Mouse (Mus musculus) MEL (cell line): Measurements from ENCODE around the gene Ehbp1. TPM values are rescaled to one million over a fixed set of nuclear protein-coding genes. Genes with fewer than 3 reads are reported as not detected.

Source experiments
- DNase-seq: peaks from one replicate; pipeline ENCODE4 v3.0.0; 2011; ENCODE audit warnings: low read depth, low spot score
- H3K27ac ChIP-seq: 2 replicates; pipeline ENCODE4 v1.5.1; 2012; ENCODE audit warnings: low read depth, mild to moderate bottlenecking, control low read depth, low read length, moderate library complexity; ENCODE audit not compliant: control insufficient read depth
- H3K27me3 ChIP-seq, 2 experiments: fragments of 150-350 bp in 1 of 2; sonication (generic) in 1 of 2; 2 replicates each; pipeline ENCODE4 v1.6.1; 2012; ENCODE audit warnings: low read length in 2 of 2, mild to moderate bottlenecking in 2 of 2, improper control_type of control experiment in 1 of 2, moderate library complexity in 1 of 2; ENCODE audit not compliant: insufficient read depth in 2 of 2, control insufficient read depth in 1 of 2
- H3K36me3 ChIP-seq, 2 experiments: 2 replicates each; pipeline ENCODE4 v1.6.1; 2012 to 2014; ENCODE audit warnings: low read length in 2 of 2, improper control_type of control experiment in 1 of 2, inconsistent platforms in 1 of 2, mild to moderate bottlenecking in 1 of 2; ENCODE audit not compliant: insufficient read depth in 2 of 2, control insufficient read depth in 1 of 2
- H3K4me1 ChIP-seq, 2 experiments: fragments of 150-350 bp in 1 of 2; sonication (generic) in 1 of 2; 2 replicates each; pipeline ENCODE4 v1.6.1; 2012; ENCODE audit warnings: low read length in 2 of 2, improper control_type of control experiment in 1 of 2, mild to moderate bottlenecking in 1 of 2; ENCODE audit not compliant: insufficient read depth in 2 of 2, control insufficient read depth in 1 of 2
- H3K4me3 ChIP-seq, 2 experiments: fragments of 150-350 bp in 1 of 2; sonication (generic) in 1 of 2; 2 replicates each; pipeline ENCODE4 v1.5.1; 2012; ENCODE audit warnings: low read depth in 2 of 2, low read length in 2 of 2, mild to moderate bottlenecking in 2 of 2, moderate library complexity in 2 of 2, control low read depth in 1 of 2, improper control_type of control experiment in 1 of 2; ENCODE audit not compliant: control insufficient read depth in 1 of 2, insufficient read depth in 1 of 2
- H3K79me2 ChIP-seq: 2 replicates; pipeline ENCODE4 v1.6.1; 2012; ENCODE audit warnings: mild to moderate bottlenecking, low read length, moderate library complexity; ENCODE audit not compliant: control insufficient read depth, poor library complexity, insufficient read depth
- H3K9ac ChIP-seq: 2 replicates; pipeline ENCODE4 v1.6.1; 2012; ENCODE audit warnings: low read depth, mild to moderate bottlenecking, control low read depth, low read length, moderate library complexity; ENCODE audit not compliant: control insufficient read depth, poor library complexity, severe bottlenecking
- H3K9me3 ChIP-seq: fragments of 150-350 bp; sonication (generic); replicated peaks from 2 replicates; pipeline ENCODE4 v1.6.1; 2012; ENCODE audit warnings: mild to moderate bottlenecking, low read length, improper control_type of control experiment, moderate library complexity; ENCODE audit not compliant: insufficient read depth
- BHLHE40 ChIP-seq: IDR thresholded peaks from 2 replicates; pipeline ENCODE4 v1.6.1; 2012; ENCODE audit warnings: low read depth, mild to moderate bottlenecking, inconsistent platforms, low read length, improper control_type of control experiment, borderline replicate concordance
- CHD1 ChIP-seq: IDR thresholded peaks from 2 replicates; pipeline ENCODE4 v1.6.1; 2012; ENCODE audit warnings: low read depth, mild to moderate bottlenecking, inconsistent platforms, low read length, improper control_type of control experiment
- E2F4 ChIP-seq: IDR thresholded peaks from 2 replicates; pipeline ENCODE4 v1.6.1; 2011; ENCODE audit warnings: low read depth, low read length, improper control_type of control experiment, borderline replicate concordance
- ELF1 ChIP-seq: IDR thresholded peaks from 2 replicates; pipeline ENCODE4 v1.6.1; 2014; ENCODE audit warnings: low read depth, mild to moderate bottlenecking, inconsistent platforms, low read length, improper control_type of control experiment, moderate library complexity
- EP300 ChIP-seq, 2 experiments: IDR thresholded peaks; 2 replicates each; pipeline ENCODE4 v1.6.1; 2011; ENCODE audit warnings: improper control_type of control experiment in 2 of 2, low read length in 2 of 2, low read depth in 1 of 2, mild to moderate bottlenecking in 1 of 2
- ETS1 ChIP-seq: IDR thresholded peaks from 2 replicates; pipeline ENCODE4 v1.6.1; 2012; ENCODE audit warnings: low read depth, mild to moderate bottlenecking, inconsistent platforms, low read length, improper control_type of control experiment, moderate library complexity
- GABPA ChIP-seq: IDR thresholded peaks from 2 replicates; pipeline ENCODE4 v1.6.1; 2012; ENCODE audit warnings: low read depth, mild to moderate bottlenecking, inconsistent platforms, low read length, improper control_type of control experiment, moderate library complexity
- GATA1 ChIP-seq: IDR thresholded peaks from 2 replicates; pipeline ENCODE4 v1.6.1; 2011; ENCODE audit warnings: low read depth, low read length, improper control_type of control experiment
- JUND ChIP-seq: IDR thresholded peaks from 2 replicates; pipeline ENCODE4 v1.6.1; 2011; ENCODE audit warnings: low read depth, mild to moderate bottlenecking, improper control_type of control experiment, low read length
- MAFK ChIP-seq: IDR thresholded peaks from 2 replicates; pipeline ENCODE4 v1.6.1; 2011; ENCODE audit warnings: low read depth, mild to moderate bottlenecking, low read length, improper control_type of control experiment, borderline replicate concordance
- MAX ChIP-seq: IDR thresholded peaks from 2 replicates; pipeline ENCODE4 v1.6.1; 2011; ENCODE audit warnings: low read length, improper control_type of control experiment
- MAZ ChIP-seq: IDR thresholded peaks from 2 replicates; pipeline ENCODE4 v1.6.1; 2012; ENCODE audit warnings: low read depth, mild to moderate bottlenecking, inconsistent platforms, low read length, improper control_type of control experiment
- MEF2A ChIP-seq: IDR thresholded peaks from 2 replicates; pipeline ENCODE4 v1.6.1; 2014; ENCODE audit warnings: low read depth, mild to moderate bottlenecking, inconsistent platforms, low read length, improper control_type of control experiment; ENCODE audit not compliant: poor library complexity, insufficient replicate concordance, severe bottlenecking; ENCODE audit errors: extremely low read depth
- MXI1 ChIP-seq: IDR thresholded peaks from 2 replicates; pipeline ENCODE4 v1.6.1; 2011; ENCODE audit warnings: mild to moderate bottlenecking, low read depth, low read length, improper control_type of control experiment
- MYB ChIP-seq: IDR thresholded peaks from 2 replicates; pipeline ENCODE4 v1.6.1; 2011; ENCODE audit warnings: mild to moderate bottlenecking, low read depth, low read length, improper control_type of control experiment
- MYC ChIP-seq: IDR thresholded peaks from 2 replicates; pipeline ENCODE4 v1.6.1; 2011; ENCODE audit warnings: low read depth, mild to moderate bottlenecking, low read length, improper control_type of control experiment, moderate library complexity
- NELFE ChIP-seq: IDR thresholded peaks from 2 replicates; pipeline ENCODE4 v1.6.1; 2011; ENCODE audit warnings: low read depth, low read length, improper control_type of control experiment
- POLR2A ChIP-seq, 2 experiments: IDR thresholded peaks; 2 replicates each; pipeline ENCODE4 v1.6.1; 2011 to 2012; ENCODE audit warnings: low read length in 2 of 2, mild to moderate bottlenecking in 2 of 2, control low read depth in 1 of 2, improper control_type of control experiment in 1 of 2, low read depth in 1 of 2, moderate library complexity in 1 of 2; ENCODE audit not compliant: control insufficient read depth in 1 of 2, insufficient read depth in 1 of 2, poor library complexity in 1 of 2
- POLR2AphosphoS2 ChIP-seq: IDR thresholded peaks from 2 replicates; pipeline ENCODE4 v1.6.1; 2011; ENCODE audit warnings: low read length, improper control_type of control experiment
- POLR2AphosphoS5 ChIP-seq: IDR thresholded peaks from 2 replicates; pipeline ENCODE4 v1.6.1; 2012; ENCODE audit warnings: low read depth, borderline replicate concordance, mild to moderate bottlenecking, inconsistent platforms, low read length, moderate library complexity, mixed read lengths
- RAD21 ChIP-seq: IDR thresholded peaks from 2 replicates; pipeline ENCODE4 v1.6.1; 2011; ENCODE audit warnings: mild to moderate bottlenecking, low read depth, low read length, improper control_type of control experiment
- RCOR1 ChIP-seq: IDR thresholded peaks from 2 replicates; pipeline ENCODE4 v1.6.1; 2012; ENCODE audit warnings: low read depth, mild to moderate bottlenecking, inconsistent platforms, low read length, improper control_type of control experiment
- SMC3 ChIP-seq: IDR thresholded peaks from 2 replicates; pipeline ENCODE4 v1.6.1; 2011; ENCODE audit warnings: low read depth, low read length, improper control_type of control experiment
- TAL1 ChIP-seq: IDR thresholded peaks from 2 replicates; pipeline ENCODE4 v1.6.1; 2012; ENCODE audit warnings: mild to moderate bottlenecking, inconsistent platforms, low read length, moderate library complexity, mixed read lengths
- TBP ChIP-seq: IDR thresholded peaks from 2 replicates; pipeline ENCODE4 v1.8.0; 2011; ENCODE audit warnings: low read depth, low read length, improper control_type of control experiment
- TCF12 ChIP-seq: IDR thresholded peaks from 2 replicates; pipeline ENCODE4 v1.6.1; 2014; ENCODE audit warnings: low read depth, mild to moderate bottlenecking, inconsistent platforms, low read length, improper control_type of control experiment, moderate library complexity
- UBTF ChIP-seq: IDR thresholded peaks from 2 replicates; pipeline ENCODE4 v1.6.1; 2012; ENCODE audit warnings: low read depth, mild to moderate bottlenecking, inconsistent platforms, low read length, improper control_type of control experiment, moderate library complexity, borderline replicate concordance; ENCODE audit not compliant: insufficient read depth
- USF1 ChIP-seq: IDR thresholded peaks from 2 replicates; pipeline ENCODE4 v1.6.1; 2014; ENCODE audit warnings: low read depth, mild to moderate bottlenecking, inconsistent platforms, low read length, improper control_type of control experiment, moderate library complexity
- USF2 ChIP-seq, 2 experiments: IDR thresholded peaks; 2 replicates each; pipeline ENCODE4 v1.6.1; 2011 to 2012; ENCODE audit warnings: improper control_type of control experiment in 2 of 2, low read length in 2 of 2, borderline replicate concordance in 1 of 2, inconsistent platforms in 1 of 2, low read depth in 1 of 2, mild to moderate bottlenecking in 1 of 2; ENCODE audit not compliant: insufficient read depth in 1 of 2
- ZC3H11A ChIP-seq: IDR thresholded peaks from 2 replicates; pipeline ENCODE4 v1.6.1; 2012; ENCODE audit warnings: low read depth, mild to moderate bottlenecking, inconsistent platforms, low read length, improper control_type of control experiment
- ZMIZ1 ChIP-seq: IDR thresholded peaks from 2 replicates; pipeline ENCODE4 v1.6.1; 2012; ENCODE audit warnings: low read depth, mild to moderate bottlenecking, inconsistent platforms, low read length, improper control_type of control experiment, moderate library complexity
- ZNF384 ChIP-seq: IDR thresholded peaks from 2 replicates; pipeline ENCODE4 v1.6.1; 2012; ENCODE audit warnings: low read depth, mild to moderate bottlenecking, inconsistent platforms, low read length, improper control_type of control experiment
- polyA plus RNA-seq, 2 experiments: library from polyadenylated mRNA; stranded (reverse) in 1 of 2; unstranded in 1 of 2; fragments of >175 nt in 1 of 2; fragments of >200 nt in 1 of 2; gene quantifications; 2 replicates each; pipeline versions ENCODE4 v1.2.1 to v1.2.4; 2012; ENCODE audit warnings: low replicate concordance in 2 of 2, low read depth in 1 of 2; ENCODE audit not compliant: insufficient read length in 2 of 2, insufficient read depth in 1 of 2, missing spikeins in 1 of 2
- total RNA-seq: library from RNA; depleted of rRNA; stranded (reverse); fragments of 300-350 nt; gene quantifications from 2 replicates; pipeline ENCODE4 v1.2.3, GENCODE M21; 2012

Gene Ehbp1
- total and polyA plus RNA-seq, 3 experiments = 3.6 to 3.7 TPM; not detected in 1

DNA sequence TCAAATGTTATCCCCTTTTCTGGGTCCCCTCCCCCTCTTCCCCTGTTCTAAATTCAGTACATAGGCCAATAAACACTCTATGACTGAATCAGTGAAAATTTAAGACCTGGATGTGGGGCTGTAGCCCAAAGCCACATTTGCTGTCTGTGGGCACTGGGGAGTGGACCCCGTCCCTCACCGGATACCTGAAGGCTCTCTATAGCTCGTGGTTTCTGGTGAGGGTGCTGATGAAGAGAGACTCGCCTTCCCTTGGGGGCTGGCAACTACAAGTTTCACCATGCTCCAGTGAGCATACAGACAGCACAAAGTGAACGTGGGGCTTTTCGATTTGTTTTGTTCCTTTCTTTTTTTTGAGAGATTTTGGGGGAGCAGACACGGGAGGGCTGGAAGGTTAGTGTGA lies 125.2 kb downstream of the Ehbp1 start:
- Histone ChIP-seq H3K27me3 (no peaks in the 10 kb centered on the region), H3K9me3 (no peaks in the 10 kb centered on the region), H3K4me3 (no peak overlapping the region), H3K4me1 (no peaks in the 10 kb centered on the region), H3K27ac (no peak overlapping the region), H3K9ac (no peak overlapping the region), H3K36me3 (no peaks in the 10 kb centered on the region), H3K79me2 (no peaks in the 10 kb centered on the region)
- no peak for DNase-seq
- TF ChIP-seq UBTF (no peak), MYC (no peak), ETS1 (no peak), POLR2AphosphoS5 (no peak), MEF2A (no peak), ZMIZ1 (no peak), TBP (no peak), TCF12 (no peak), JUND (no peak), BHLHE40 (no peak), USF2 (IDR thresholded peaks at IDR 0.05; ENCODE audit: borderline replicate concordance in 1 of 2, insufficient read depth in 1 of 2, low read depth in 1 of 2, low read length in 2 of 2) (no peak), POLR2AphosphoS2 (no peak)

DNA sequence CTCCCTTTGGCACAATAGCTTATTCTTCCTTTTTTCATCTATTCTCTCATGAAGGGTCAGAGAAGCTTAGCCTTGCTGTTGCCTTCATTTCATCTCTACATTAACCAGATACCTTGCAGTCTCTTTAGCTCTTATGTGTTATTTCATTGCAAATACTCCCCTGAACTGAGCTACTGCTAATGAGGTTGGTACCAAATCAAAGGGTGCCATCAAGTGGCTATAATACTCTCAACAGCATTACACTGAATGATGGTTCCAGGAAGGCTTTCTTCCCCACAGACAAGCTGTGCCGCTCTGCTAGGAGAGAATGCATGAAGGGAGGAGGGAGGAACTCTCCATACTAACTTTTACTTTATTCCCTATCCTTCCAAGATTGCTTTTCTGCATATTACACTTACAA lies 135.5 kb downstream of the Ehbp1 start:
- Histone ChIP-seq H3K36me3 (peaks cover 0 to 5% of the 10 kb centered on the region in 2 experiments; a peak in 2 of 4 replicates), H3K79me2 (no peaks in the 10 kb centered on the region), H3K9ac (no peak overlapping the region)
- TF ChIP-seq POLR2A (IDR thresholded peaks at IDR 0.05; ENCODE audit: control insufficient read depth in 1 of 2, insufficient read depth in 1 of 2, low read depth in 1 of 2, low read length in 2 of 2, poor library complexity in 1 of 2) (no peak), ETS1 (no peak), ZNF384 (no peak), NELFE (no peak), MYB (no peak), ZC3H11A (peak; percentile 62), ZMIZ1 (no peak), RAD21 (peak; percentile 64), GATA1 (no peak), SMC3 (peak; percentile 66), MAX (no peak), GABPA (no peak), TCF12 (no peak), EP300 (IDR thresholded peaks at IDR 0.05; ENCODE audit: low read depth in 1 of 2, low read length in 2 of 2) (no peak), RCOR1 (no peak), E2F4 (no peak), BHLHE40 (no peak), JUND (no peak), MAFK (no peak), TAL1 (no peak), MXI1 (no peak), ELF1 (no peak), CHD1 (no peak), MAZ (no peak), USF1 (no peak)

More for the DNA sequence above, 135.5 kb downstream of the Ehbp1 start:
- no peaks in the 10 kb centered on the region for H3K9me3 ChIP-seq
- no peak overlapping the region for H3K4me3 ChIP-seq
- H3K27ac ChIP-seq = no peak overlapping the region
- no peaks in the 10 kb centered on the region for H3K27me3 ChIP-seq
- peaks cover 0 to 3% of the 10 kb centered on the region in 2 experiments; a peak in 1 of 4 replicates for H3K4me1 ChIP-seq
- DNase-seq = no peak
